11 mouse cellular contexts compared by ENCODE assay signal in the genomic region with DNA sequence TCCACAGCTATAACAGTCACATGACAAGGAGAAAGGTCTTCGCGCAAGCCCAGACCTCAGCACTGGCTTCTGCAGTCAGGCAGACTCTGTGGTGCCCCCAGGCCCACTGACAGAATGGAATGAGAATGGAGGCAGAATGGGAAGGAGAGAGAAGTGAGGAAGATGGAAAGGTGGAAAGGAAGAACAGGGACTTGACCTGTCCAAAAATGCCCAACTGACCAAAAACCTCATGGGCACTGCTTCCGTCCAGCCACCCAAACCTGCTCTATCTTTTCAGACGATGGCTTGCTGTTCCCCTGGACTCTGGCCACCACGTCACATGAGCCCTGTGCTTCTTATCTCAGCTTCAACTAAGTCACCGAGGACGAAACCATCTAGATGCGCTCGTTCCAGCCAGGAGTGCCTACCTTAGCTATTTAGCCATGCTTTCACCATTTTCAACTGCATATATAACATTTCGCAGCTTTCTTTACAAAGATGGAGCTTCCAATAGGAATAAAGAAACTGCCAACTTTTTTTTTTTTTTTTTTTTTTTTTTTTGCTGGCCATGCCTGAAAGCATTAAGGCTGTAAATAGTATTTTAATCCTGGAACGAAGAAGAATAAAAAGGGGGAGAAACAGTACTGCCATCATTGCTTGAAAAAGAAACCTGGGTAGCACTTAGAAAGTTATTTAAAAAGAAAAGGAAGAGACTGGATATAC. TPM values are rescaled to one million over a fixed set of nuclear protein-coding genes. Genes with fewer than 3 reads are reported as not detected.
DNase-seq lines count a peak whose midpoint lies in the region; ATAC-seq and TF ChIP-seq lines count a peak whose summit lies in the region.
"Had no signal": no experiment of that assay in that cellular context is flagged by ENCODE, and none has a peak within 500 bp of the region (broad histone marks: within the 10 kb centered on the region; RNA-seq: fewer than 3 reads in every experiment).

No protein-coding gene starts in this region.

- dilution Hi-C loops in CH12.LX (cut with MboI; ENCODE audit: extremely low pct_ligation_motif_present, extremely low pct_unique_long_range_greater_than_20kb, low sequenced_read_pairs), result no loop called here

- no peak for TF ChIP-seq RAD21 in CH12.LX (IDR thresholded peaks at IDR 0.05; ENCODE audit: low read depth, low read length)

- 0 out of 2 replicates have a peak, but pooled peaks cover 16% of the 10 kb centered on the region for H3K79me2 ChIP-seq in CH12.LX (replicated peaks; ENCODE audit: control insufficient read depth, extremely low read depth, insufficient read depth, poor library complexity, severe bottlenecking)

- intact Hi-C loops in left cerebral cortex, adult 2 months (cut with DNase I), result loop anchor here (2.0 to 10.0 kb wide), 3 partner anchors 93 to 216 kb away; a partner anchor contains a TSS

- TF ChIP-seq EP300 in CH12.LX (IDR thresholded peaks at IDR 0.05; ENCODE audit: low read length), result no peak

- H3K4me2 ChIP-seq in hindbrain, embryonic 14.5 days (replicated peaks), result peak overlapping the region; percentile 85; the same call in 1 of the 2 replicates
- no peak overlapping the region; the same call in 1 of the 2 replicates for H3K4me2 ChIP-seq in hindbrain, embryonic 16.5 days (ENCODE audit: low read length)
- no peak overlapping the region for H3K4me2 ChIP-seq in CH12.LX (ENCODE audit: insufficient read depth, low read depth, poor library complexity, severe bottlenecking)
- H3K4me2 ChIP-seq in liver, embryonic 12.5 days, result peak overlapping the region; percentile 97

- TF ChIP-seq CTCF in CH12.LX (conservative IDR thresholded peaks at IDR 0.05 in 1 of 2, IDR thresholded peaks at IDR 0.05 in 1 of 2; ENCODE audit: low read depth in 2 of 2, low read length in 2 of 2), result no peak
- TF ChIP-seq CTCF in left cerebral cortex, adult 2 months (IDR thresholded peaks at IDR 0.05), result no peak

- H3K4me3 ChIP-seq in hindbrain, embryonic 14.5 days (replicated peaks; ENCODE audit: low read length), result no peak overlapping the region
- H3K4me3 ChIP-seq in hindbrain, embryonic 16.5 days (ENCODE audit: low read length), result no peak overlapping the region; the same call in 1 of the 2 replicates
- H3K4me3 ChIP-seq in CH12.LX (replicated peaks in 1 of 3; ENCODE audit: low read depth in 2 of 3, low read length in 2 of 3, poor library complexity in 1 of 3) (peak overlapping the region in 1 of 3 experiments; percentile 67), ES-E14 (ENCODE audit: insufficient read depth in 1 of 2, low read depth in 1 of 2, low read length in 2 of 2, poor library complexity in 1 of 2, severe bottlenecking in 1 of 2) (0 out of 4 replicates have a peak overlapping the region, but pooled peaks of 1 of the 2 experiments have one; percentile 90)
- H3K4me3 ChIP-seq in liver, embryonic 12.5 days, result no peak overlapping the region
- no peak overlapping the region; the same call in 1 of the 2 replicates for H3K4me3 ChIP-seq in left cerebral cortex, adult 2 months

- no peaks in the 10 kb centered on the region for H3K27me3 ChIP-seq in hindbrain, embryonic 14.5 days (ENCODE audit: control insufficient read depth, insufficient read depth, low read length)
- no peaks in the 10 kb centered on the region for H3K27me3 ChIP-seq in hindbrain, embryonic 16.5 days (replicated peaks; ENCODE audit: control insufficient read depth, insufficient read depth, low read length)
- no peaks in the 10 kb centered on the region for H3K27me3 ChIP-seq in CH12.LX (replicated peaks)
- H3K27me3 ChIP-seq in liver, embryonic 12.5 days (replicated peaks), result peaks cover 11% of the 10 kb centered on the region
- H3K27me3 ChIP-seq: stomach, embryonic 15.5 days had no signal

- H3K36me3 ChIP-seq in hindbrain, embryonic 14.5 days (replicated peaks; ENCODE audit: control insufficient read depth, insufficient read depth), result peaks cover 47% of the 10 kb centered on the region
- H3K36me3 ChIP-seq in hindbrain, embryonic 16.5 days (ENCODE audit: control insufficient read depth, insufficient read depth, low read length), result peaks cover 28% of the 10 kb centered on the region
- peaks cover 44 to 58% of the 10 kb centered on the region in 2 experiments for H3K36me3 ChIP-seq in CH12.LX (replicated peaks in 1 of 2; ENCODE audit: control insufficient read depth in 1 of 2, insufficient read depth in 1 of 2, low read length in 1 of 2)
- peaks cover 53% of the 10 kb centered on the region for H3K36me3 ChIP-seq in ES-E14 (ENCODE audit: control insufficient read depth, insufficient read depth, low read length, poor library complexity, severe bottlenecking)
- peaks cover 57% of the 10 kb centered on the region for H3K36me3 ChIP-seq in liver, embryonic 12.5 days

- in situ Hi-C loops in CH12.LX (cut with MboI; ENCODE audit: low pct_ligation_motif_present, low pct_unique_long_range_greater_than_20kb, low sequenced_read_pairs) (loop anchor here (10.0 to 25.0 kb wide), 2 partner anchors 89 to 201 kb away; a partner anchor contains a TSS), ES-E14 (cut with MboI; ENCODE audit: low sequenced_read_pairs in 2 of 2, unreplicated experiment in 2 of 2) (no loop called here)

- no peak for TF ChIP-seq POLR2A in CH12.LX (IDR thresholded peaks at IDR 0.05; ENCODE audit: low read depth, low read length)

- H3K27ac ChIP-seq in hindbrain, embryonic 14.5 days, result no peak overlapping the region
- H3K27ac ChIP-seq in hindbrain, embryonic 16.5 days (ENCODE audit: low read depth, low read length), result no peak overlapping the region
- H3K27ac ChIP-seq in CH12.LX (ENCODE audit: insufficient read depth, low read depth), result no peak overlapping the region
- no peak overlapping the region for H3K27ac ChIP-seq in ES-E14 (ENCODE audit: insufficient read depth, low read depth, low read length, poor library complexity, severe bottlenecking)
- no peak overlapping the region for H3K27ac ChIP-seq in liver, embryonic 12.5 days
- H3K27ac ChIP-seq in left cerebral cortex, adult 2 months, result no peak overlapping the region
- H3K27ac ChIP-seq: stomach, embryonic 15.5 days had no signal

- WGBS in hindbrain, embryonic 14.5 days, result 90% methylated on average over 11 of the region's 11 CpGs
- WGBS in hindbrain, embryonic 16.5 days, result 90% methylated on average over 11 of the region's 11 CpGs
- WGBS in liver, embryonic 12.5 days (ENCODE audit: insufficient replicate concordance), result 61% methylated on average over 11 of the region's 11 CpGs

- DNase-seq in hindbrain, embryonic 14.5 days (ENCODE audit: low spot score), result no peak
- DNase-seq in CH12.LX (ENCODE audit: extremely low read depth), result no peak
- no peak for DNase-seq in ES-E14 (ENCODE audit: low read depth, low spot score)
- no peak for DNase-seq in thymus, postnatal 0 days (ENCODE audit: low spot score)
- no peak for DNase-seq in left cerebral cortex, adult 2 months (ENCODE audit: extremely low spot score in 1 of 2, low spot score in 2 of 2)
- DNase-seq: adrenal gland, postnatal 14 days; kidney, postnatal 14 days; right cerebral cortex, postnatal 25 days had no signal

- no peak for ATAC-seq in hindbrain, embryonic 14.5 days (ENCODE audit: low FRiP score)
- no peak for ATAC-seq in hindbrain, embryonic 16.5 days
- ATAC-seq in liver, embryonic 12.5 days, result no peak

- no peaks in the 10 kb centered on the region for H3K9me3 ChIP-seq in hindbrain, embryonic 14.5 days (ENCODE audit: control insufficient read depth, low read length)
- H3K9me3 ChIP-seq in hindbrain, embryonic 16.5 days (ENCODE audit: control insufficient read depth, low read length), result no peaks in the 10 kb centered on the region
- H3K9me3 ChIP-seq in CH12.LX (replicated peaks; ENCODE audit: low read length) (no peaks in the 10 kb centered on the region), ES-E14 (ENCODE audit: control insufficient read depth, insufficient read depth, low read depth, low read length) (no peaks in the 10 kb centered on the region)
- no peaks in the 10 kb centered on the region for H3K9me3 ChIP-seq in liver, embryonic 12.5 days (replicated peaks)
- H3K9me3 ChIP-seq: stomach, embryonic 15.5 days had no signal

- no peak overlapping the region for H3K9ac ChIP-seq in hindbrain, embryonic 14.5 days
- H3K9ac ChIP-seq in hindbrain, embryonic 16.5 days (ENCODE audit: low read depth, low read length), result no peak overlapping the region
- no peak overlapping the region for H3K9ac ChIP-seq in CH12.LX (ENCODE audit: insufficient read depth, low read depth)
- 0 out of 2 replicates have a peak overlapping the region, but pooled peaks have one; percentile 7 for H3K9ac ChIP-seq in ES-E14 (ENCODE audit: insufficient read depth, low read depth, low read length, poor library complexity, severe bottlenecking)
- H3K9ac ChIP-seq in liver, embryonic 12.5 days, result no peak overlapping the region

- H3K4me1 ChIP-seq in hindbrain, embryonic 14.5 days (replicated peaks; ENCODE audit: control insufficient read depth, insufficient read depth, low read length), result peaks cover 24% of the 10 kb centered on the region
- H3K4me1 ChIP-seq in hindbrain, embryonic 16.5 days (ENCODE audit: control insufficient read depth, insufficient read depth, low read depth, low read length), result peaks cover 23% of the 10 kb centered on the region
- peaks cover 4 to 24% of the 10 kb centered on the region in 2 experiments for H3K4me1 ChIP-seq in CH12.LX (ENCODE audit: control insufficient read depth in 1 of 2, insufficient read depth in 2 of 2)
- H3K4me1 ChIP-seq in ES-E14 (ENCODE audit: control insufficient read depth in 2 of 2, insufficient read depth in 2 of 2, low read length in 2 of 2, poor library complexity in 1 of 2), result peaks cover 2 to 9% of the 10 kb centered on the region in 2 experiments; a peak in 3 of 4 replicates
- peaks cover 42% of the 10 kb centered on the region for H3K4me1 ChIP-seq in liver, embryonic 12.5 days

TF ChIP-seq in CH12.LX, 34 proteins besides CTCF, POLR2A, EP300 and RAD21:
- TF ChIP-seq JUN (IDR thresholded peaks at IDR 0.05; ENCODE audit: insufficient read depth, low read depth, low read length) (no peak), NELFE (IDR thresholded peaks at IDR 0.05; ENCODE audit: low read depth, low read length) (no peak), ZNF384 (IDR thresholded peaks at IDR 0.05; ENCODE audit: low read depth, low read length) (peak; percentile 53)

TF ChIP-seq in ES-E14, 5 proteins besides CTCF, POLR2A, EP300 and RAD21 (continues in another document):
- TF ChIP-seq ZC3H11A (IDR thresholded peaks at IDR 0.05; ENCODE audit: borderline replicate concordance, low read depth, low read length) (no peak), ZNF384 (IDR thresholded peaks at IDR 0.05; ENCODE audit: low read depth, low read length) (peak; percentile 53; the same call in 1 of the 2 replicates)

RNA-seq across cellular contexts. Expression of a gene that starts 2.6 kb away (rescaled TPM):
- 26.3 and 28.9 TPM in 2 replicates for polyA plus RNA-seq in hindbrain, embryonic 14.5 days (2014; fragmentation: Nextera tagmentation; extraction: Ambion mirVana)
- polyA plus RNA-seq in hindbrain, embryonic 16.5 days (2015; fragmentation: Nextera tagmentation; extraction: Ambion mirVana), result 24.2 and 26.4 TPM in 2 replicates
- 62.1 and 71.9 TPM in 2 replicates for total RNA-seq in CH12.LX (2012; rRNA removed)
- 53.1 and 60.5 TPM in 2 replicates for total RNA-seq in CH12.LX (2014; rRNA removed)
- 116 and 135 TPM in 2 replicates for polyA plus RNA-seq in CH12.LX (2012; ENCODE audit: insufficient read length, low read depth)
- 163 and 240 TPM in 2 replicates for total RNA-seq in ES-E14 (2012; rRNA removed)
- 33.1 and 33.8 TPM in 2 replicates for polyA plus RNA-seq in liver, embryonic 12.5 days (2016; fragmentation: Nextera tagmentation; extraction: Ambion mirVana)
- 38.5 and 40.4 TPM in 2 replicates for polyA plus RNA-seq in thymus, postnatal 0 days (2015; fragmentation: Nextera tagmentation; extraction: Ambion mirVana)
- 100 to 1,000 TPM in 1 of 2 experiments, 10 to 100 TPM in 1; 86.7 to 100 TPM for total RNA-seq in left cerebral cortex, adult 2 months (2021)

Comparison
In these comparisons a context has a peak if more than half of its experiments do, and no peak if none do; other contexts are left out.
1. H3K4me2 ChIP-seq: peak in hindbrain, embryonic 14.5 days (single experiment) and liver, embryonic 12.5 days (single experiment); none in hindbrain, embryonic 16.5 days (single experiment) and CH12.LX (single experiment).